Mouse (Mus musculus): ENCODE measurements around the gene Gpr27. TPM values are rescaled to one million over a fixed set of nuclear protein-coding genes. Genes with fewer than 3 reads are reported as not detected.

Gpr27 gene
- total and polyA plus RNA-seq, 3 experiments: not detected

DNA sequence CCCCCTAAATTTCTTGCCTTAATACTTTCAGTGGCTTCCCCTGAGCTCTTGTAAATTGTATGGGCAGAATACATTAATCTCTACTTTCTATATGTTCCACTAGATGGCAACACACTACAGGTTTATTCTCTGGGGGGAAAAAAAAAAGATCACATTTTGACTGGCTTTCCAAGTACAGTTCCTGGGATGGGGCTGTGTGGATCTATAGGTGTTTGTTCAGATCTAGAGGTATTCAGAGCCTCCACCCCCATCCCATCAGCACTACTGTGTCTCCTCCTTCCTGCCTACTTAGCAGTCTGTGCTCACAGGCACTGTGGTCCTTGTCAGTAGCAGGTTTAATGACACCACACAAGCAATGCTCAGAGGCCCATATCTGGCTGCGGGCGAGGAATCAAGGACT is 40.1 kb upstream of the Gpr27 start:
- no peak overlapping the region for H3K4me2 ChIP-seq (ENCODE audit: insufficient read depth, low read depth, poor library complexity, severe bottlenecking)
- peaks cover 7 to 75% of the 10 kb centered on the region in 2 experiments; a peak in 3 of 4 replicates for H3K4me1 ChIP-seq (ENCODE audit: control insufficient read depth in 1 of 2, insufficient read depth in 2 of 2)
- no peak overlapping the region for H3K27ac ChIP-seq (ENCODE audit: insufficient read depth, low read depth)
- peaks cover 2 to 26% of the 10 kb centered on the region in 2 experiments for H3K36me3 ChIP-seq (replicated peaks in 1 of 2; ENCODE audit: control insufficient read depth in 1 of 2, insufficient read depth in 1 of 2, low read length in 1 of 2)
- dilution Hi-C loops (cut with MboI; ENCODE audit: extremely low pct_ligation_motif_present, extremely low pct_unique_long_range_greater_than_20kb, low sequenced_read_pairs) (no loop called here), in situ Hi-C loops (cut with MboI; ENCODE audit: low pct_ligation_motif_present, low pct_unique_long_range_greater_than_20kb, low sequenced_read_pairs) (loop anchor here (25.0 kb wide), 1 partner anchor 135 kb away; no protein-coding TSS in a partner anchor)
- H3K9ac ChIP-seq (ENCODE audit: insufficient read depth, low read depth): no peak overlapping the region
- peak; percentile 95 for TF ChIP-seq ZNF384 (IDR thresholded peaks at IDR 0.05; ENCODE audit: low read depth, low read length)
- peak in 1 of 2 experiments; percentile 70; a peak in 2 of 4 replicates for TF ChIP-seq CTCF (conservative IDR thresholded peaks at IDR 0.05 in 1 of 2, IDR thresholded peaks at IDR 0.05 in 1 of 2; ENCODE audit: low read depth in 2 of 2, low read length in 2 of 2)
- TF ChIP-seq IRF4 (IDR thresholded peaks at IDR 0.05; ENCODE audit: low read depth, low read length): peak; percentile 44; the same call in 1 of the 2 replicates
- TF ChIP-seq SMC3 (IDR thresholded peaks at IDR 0.05; ENCODE audit: low read depth, low read length): peak; percentile 35
- TF ChIP-seq JUN (IDR thresholded peaks at IDR 0.05; ENCODE audit: insufficient read depth, low read depth, low read length): no peak
- TF ChIP-seq POLR2AphosphoS2 (IDR thresholded peaks at IDR 0.05; ENCODE audit: low read depth, low read length): no peak
- peak; percentile 69 for TF ChIP-seq RAD21 (IDR thresholded peaks at IDR 0.05; ENCODE audit: low read depth, low read length)
- H3K79me2 ChIP-seq (replicated peaks; ENCODE audit: control insufficient read depth, extremely low read depth, insufficient read depth, poor library complexity, severe bottlenecking): no peaks in the 10 kb centered on the region; the same call in 1 of the 2 replicates
- H3K4me3 ChIP-seq (replicated peaks in 1 of 3; ENCODE audit: low read depth in 2 of 3, low read length in 2 of 3, poor library complexity in 1 of 3): no peak overlapping the region
- no peak for DNase-seq (ENCODE audit: extremely low read depth)
- no peaks in the 10 kb centered on the region for H3K27me3 ChIP-seq (replicated peaks)
- H3K9me3 ChIP-seq (replicated peaks; ENCODE audit: low read length): no peaks in the 10 kb centered on the region

DNA sequence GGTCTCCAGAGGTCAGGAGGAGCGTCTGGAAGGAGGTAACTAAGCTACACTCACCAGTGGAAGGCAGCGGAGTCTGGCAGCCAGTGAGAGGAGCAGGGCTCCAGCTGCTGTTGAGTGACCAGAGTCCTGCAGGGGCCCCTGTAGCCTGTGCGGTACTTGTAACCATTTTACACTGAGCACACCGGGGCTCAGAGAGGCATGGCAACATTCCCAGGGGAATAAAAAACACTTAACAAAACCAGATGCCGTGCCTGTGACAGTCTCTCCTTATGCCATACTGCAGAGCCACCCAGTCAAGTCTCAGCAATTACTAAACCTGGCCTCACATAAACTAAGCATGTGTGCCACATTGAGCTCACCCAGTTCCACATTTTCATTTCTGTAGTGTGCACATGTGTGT is 38.1 kb upstream of the Gpr27 start:
- Histone ChIP-seq H3K4me3 (replicated peaks in 1 of 3; ENCODE audit: low read depth in 2 of 3, low read length in 2 of 3, poor library complexity in 1 of 3) (no peak overlapping the region), H3K36me3 (replicated peaks in 1 of 2; ENCODE audit: control insufficient read depth in 1 of 2, insufficient read depth in 1 of 2, low read length in 1 of 2) (peaks cover 0 to 34% of the 10 kb centered on the region in 2 experiments), H3K27me3 (replicated peaks) (no peaks in the 10 kb centered on the region), H3K9me3 (replicated peaks; ENCODE audit: low read length) (no peaks in the 10 kb centered on the region), H3K4me1 (ENCODE audit: control insufficient read depth in 1 of 2, insufficient read depth in 2 of 2) (peaks cover 7 to 68% of the 10 kb centered on the region in 2 experiments; a peak in 3 of 4 replicates), H3K4me2 (ENCODE audit: insufficient read depth, low read depth, poor library complexity, severe bottlenecking) (no peak overlapping the region), H3K79me2 (replicated peaks; ENCODE audit: control insufficient read depth, extremely low read depth, insufficient read depth, poor library complexity, severe bottlenecking) (no peaks in the 10 kb centered on the region; the same call in 1 of the 2 replicates), H3K27ac (ENCODE audit: insufficient read depth, low read depth) (no peak overlapping the region), H3K9ac (ENCODE audit: insufficient read depth, low read depth) (no peak overlapping the region)
- in situ Hi-C loops (cut with MboI; ENCODE audit: low pct_ligation_motif_present, low pct_unique_long_range_greater_than_20kb, low sequenced_read_pairs) (loop anchor here (25.0 kb wide), 1 partner anchor 133 kb away; no protein-coding TSS in a partner anchor), dilution Hi-C loops (cut with MboI; ENCODE audit: extremely low pct_ligation_motif_present, extremely low pct_unique_long_range_greater_than_20kb, low sequenced_read_pairs) (no loop called here)
- DNase-seq (ENCODE audit: extremely low read depth): no peak
- TF ChIP-seq NELFE (IDR thresholded peaks at IDR 0.05; ENCODE audit: low read depth, low read length) (no peak), ETS1 (conservative IDR thresholded peaks at IDR 0.05; ENCODE audit: low read depth, low read length) (no peak), POLR2AphosphoS2 (IDR thresholded peaks at IDR 0.05; ENCODE audit: low read depth, low read length) (no peak), JUN (IDR thresholded peaks at IDR 0.05; ENCODE audit: insufficient read depth, low read depth, low read length) (no peak), BHLHE40 (IDR thresholded peaks at IDR 0.05; ENCODE audit: low read depth, low read length) (no peak), JUND (conservative IDR thresholded peaks at IDR 0.05; ENCODE audit: low read depth, low read length) (no peak), GABPA (IDR thresholded peaks at IDR 0.05; ENCODE audit: insufficient replicate concordance, low read depth, low read length) (no peak), SIN3A (IDR thresholded peaks at IDR 0.05; ENCODE audit: low read length) (no peak), RAD21 (IDR thresholded peaks at IDR 0.05; ENCODE audit: low read depth, low read length) (no peak), HCFC1 (IDR thresholded peaks at IDR 0.05; ENCODE audit: low read depth, low read length) (no peak), USF1 (IDR thresholded peaks at IDR 0.05; ENCODE audit: low read depth, low read length) (no peak), TCF12 (IDR thresholded peaks at IDR 0.05; ENCODE audit: low read depth, low read length) (no peak), MXI1 (IDR thresholded peaks at IDR 0.05; ENCODE audit: low read depth, low read length) (no peak), ZMIZ1 (IDR thresholded peaks at IDR 0.05; ENCODE audit: low read depth, low read length) (no peak), IRF4 (IDR thresholded peaks at IDR 0.05; ENCODE audit: low read depth, low read length) (no peak)

Data from CH12.LX (cell line).